Mouse (Mus musculus): ENCODE measurements around the gene Pdcd6.

Pdcd6 gene

GRCm38 (mm10) chr13:74317170-74317849 lies at the start of gene Pdcd6:
Gene Pdcd6 (minus strand): TSS chr13:74317580.
- in situ Hi-C loops (cut with MboI; ENCODE audit: low pct_unique_long_range_greater_than_20kb in 1 of 2, low sequenced_read_pairs in 2 of 2, unreplicated experiment in 1 of 2), result no loop called here

- in situ Hi-C loops (cut with MboI; ENCODE audit: low pct_unique_long_range_greater_than_20kb in 1 of 2, low sequenced_read_pairs in 2 of 2, unreplicated experiment in 1 of 2), result no loop called here
Measured at GRCm38 (mm10) chr13:74363859-74364235, 46.5 kb upstream of the Pdcd6 start, which contains the start of gene Lrrc14b. Gene Lrrc14b (minus strand): TSS chr13:74364005.

- in situ Hi-C loops (cut with MboI; ENCODE audit: low pct_unique_long_range_greater_than_20kb in 1 of 2, low sequenced_read_pairs in 2 of 2, unreplicated experiment in 1 of 2), result no loop called here
Measured at GRCm38 (mm10) chr13:74363176-74363858, 45.9 kb upstream of the Pdcd6 start.

GRCm38 (mm10) chr13:74362218-74362617 lies 44.8 kb upstream of the Pdcd6 start:
- in situ Hi-C loops (cut with MboI; ENCODE audit: low pct_unique_long_range_greater_than_20kb in 1 of 2, low sequenced_read_pairs in 2 of 2, unreplicated experiment in 1 of 2), result no loop called here

GRCm38 (mm10) chr13:74356491-74356890 lies 39.1 kb upstream of the Pdcd6 start:
- in situ Hi-C loops (cut with MboI; ENCODE audit: low pct_unique_long_range_greater_than_20kb in 1 of 2, low sequenced_read_pairs in 2 of 2, unreplicated experiment in 1 of 2), result no loop called here

- in situ Hi-C loops (cut with MboI; ENCODE audit: low pct_unique_long_range_greater_than_20kb in 1 of 2, low sequenced_read_pairs in 2 of 2, unreplicated experiment in 1 of 2), result no loop called here
Measured at GRCm38 (mm10) chr13:74350435-74350906, 33.1 kb upstream of the Pdcd6 start.

- in situ Hi-C loops (cut with MboI; ENCODE audit: low pct_unique_long_range_greater_than_20kb in 1 of 2, low sequenced_read_pairs in 2 of 2, unreplicated experiment in 1 of 2), result loop anchor here in 1 of 2 experiments (25.0 kb wide), 1 partner anchor 188 kb away; no protein-coding TSS in a partner anchor
Measured at GRCm38 (mm10) chr13:74349566-74350434, 32.4 kb upstream of the Pdcd6 start, which contains the start of the genes Sdha and Ccdc127. Gene Sdha (minus strand): TSS chr13:74350280. Gene Ccdc127 (plus strand): TSS chr13:74350309.

- in situ Hi-C loops (cut with MboI; ENCODE audit: low pct_unique_long_range_greater_than_20kb in 1 of 2, low sequenced_read_pairs in 2 of 2, unreplicated experiment in 1 of 2), result loop anchor here in 1 of 2 experiments (25.0 kb wide), 1 partner anchor 196 kb away; no protein-coding TSS in a partner anchor
Measured at GRCm38 (mm10) chr13:74341036-74341435, 23.7 kb upstream of the Pdcd6 start.

- in situ Hi-C loops (cut with MboI; ENCODE audit: low pct_unique_long_range_greater_than_20kb in 1 of 2, low sequenced_read_pairs in 2 of 2, unreplicated experiment in 1 of 2), result loop anchor here in 1 of 2 experiments (25.0 kb wide), 1 partner anchor 208 kb away; no protein-coding TSS in a partner anchor
Measured at GRCm38 (mm10) chr13:74329321-74329720, 11.9 kb upstream of the Pdcd6 start.

- in situ Hi-C loops (cut with MboI; ENCODE audit: low pct_unique_long_range_greater_than_20kb in 1 of 2, low sequenced_read_pairs in 2 of 2, unreplicated experiment in 1 of 2), result no loop called here
Measured at GRCm38 (mm10) chr13:74316789-74317169, 601 bp downstream of the Pdcd6 start.

GRCm38 (mm10) chr13:74316386-74316785 lies 994 bp downstream of the Pdcd6 start:
- in situ Hi-C loops (cut with MboI; ENCODE audit: low pct_unique_long_range_greater_than_20kb in 1 of 2, low sequenced_read_pairs in 2 of 2, unreplicated experiment in 1 of 2), result no loop called here

GRCm38 (mm10) chr13:74314616-74315015 lies 2.8 kb downstream of the Pdcd6 start:
- in situ Hi-C loops (cut with MboI; ENCODE audit: low pct_unique_long_range_greater_than_20kb in 1 of 2, low sequenced_read_pairs in 2 of 2, unreplicated experiment in 1 of 2), result no loop called here

- in situ Hi-C loops (cut with MboI; ENCODE audit: low pct_unique_long_range_greater_than_20kb in 1 of 2, low sequenced_read_pairs in 2 of 2, unreplicated experiment in 1 of 2), result loop anchor here in 1 of 2 experiments (10.0 kb wide), 1 partner anchor 111 kb away; no protein-coding TSS in a partner anchor
Measured at GRCm38 (mm10) chr13:74305780-74306179, 11.6 kb downstream of the Pdcd6 start.

GRCm38 (mm10) chr13:74305380-74305779 lies 12.0 kb downstream of the Pdcd6 start:
- in situ Hi-C loops (cut with MboI; ENCODE audit: low pct_unique_long_range_greater_than_20kb in 1 of 2, low sequenced_read_pairs in 2 of 2, unreplicated experiment in 1 of 2), result loop anchor here in 1 of 2 experiments (10.0 kb wide), 1 partner anchor 111 kb away; no protein-coding TSS in a partner anchor

GRCm38 (mm10) chr13:74302050-74303037 lies 15.0 kb downstream of the Pdcd6 start:
- in situ Hi-C loops (cut with MboI; ENCODE audit: low pct_unique_long_range_greater_than_20kb in 1 of 2, low sequenced_read_pairs in 2 of 2, unreplicated experiment in 1 of 2), result loop anchor here in 1 of 2 experiments (10.0 kb wide), 1 partner anchor 108 kb away; no protein-coding TSS in a partner anchor

- in situ Hi-C loops (cut with MboI; ENCODE audit: low pct_unique_long_range_greater_than_20kb in 1 of 2, low sequenced_read_pairs in 2 of 2, unreplicated experiment in 1 of 2), result loop anchor here in 1 of 2 experiments (10.0 kb wide), 1 partner anchor 107 kb away; no protein-coding TSS in a partner anchor
Measured at GRCm38 (mm10) chr13:74301607-74301984, 15.8 kb downstream of the Pdcd6 start.

- in situ Hi-C loops (cut with MboI; ENCODE audit: low pct_unique_long_range_greater_than_20kb in 1 of 2, low sequenced_read_pairs in 2 of 2, unreplicated experiment in 1 of 2), result loop anchor here in 1 of 2 experiments (10.0 kb wide), 1 partner anchor 106 kb away; no protein-coding TSS in a partner anchor
Measured at GRCm38 (mm10) chr13:74300925-74301606, 16.3 kb downstream of the Pdcd6 start.
